Mouse (Mus musculus) T-helper 17 cell (primary cell): ENCODE results near the gene Adamts18.

Experiments used
- in situ Hi-C, 2 experiments: fragments of 300-600 bp; cut with MboI, MseI; formaldehyde crosslinking; loops; 1 replicate in 1 of 2; 2 replicates in 1 of 2; pipeline ENCODE4 v1.15.1; 2025; ENCODE audit warnings: high pct_unique_total_duplicates in 2 of 2

The Adamts18 gene

GRCm38 (mm10) chr8:113848653-113849135 lies at the start of gene Adamts18:
Gene Adamts18 (minus strand): TSS chr8:113848738.
- in situ Hi-C loops, result no loop called here

- in situ Hi-C loops, result no loop called here
Measured at GRCm38 (mm10) chr8:113896446-113896845, 47.9 kb upstream of the Adamts18 start.

- in situ Hi-C loops, result no loop called here
Measured at GRCm38 (mm10) chr8:113891376-113891775, 42.8 kb upstream of the Adamts18 start.

GRCm38 (mm10) chr8:113886509-113886908 lies 38.0 kb upstream of the Adamts18 start:
- in situ Hi-C loops, result no loop called here

- in situ Hi-C loops, result no loop called here
Measured at GRCm38 (mm10) chr8:113885101-113885500, 36.6 kb upstream of the Adamts18 start.

- in situ Hi-C loops, result no loop called here
Measured at GRCm38 (mm10) chr8:113883994-113884393, 35.5 kb upstream of the Adamts18 start.

GRCm38 (mm10) chr8:113882558-113882957 lies 34.0 kb upstream of the Adamts18 start:
- in situ Hi-C loops, result no loop called here

- in situ Hi-C loops, result no loop called here
Measured at GRCm38 (mm10) chr8:113878411-113879006, 30.0 kb upstream of the Adamts18 start.

- in situ Hi-C loops, result no loop called here
Measured at GRCm38 (mm10) chr8:113873446-113874120, 25.0 kb upstream of the Adamts18 start.

GRCm38 (mm10) chr8:113872436-113872835 lies 23.9 kb upstream of the Adamts18 start:
- in situ Hi-C loops, result no loop called here

- in situ Hi-C loops, result no loop called here
Measured at GRCm38 (mm10) chr8:113866530-113866929, 18.0 kb upstream of the Adamts18 start.

- in situ Hi-C loops, result no loop called here
Measured at GRCm38 (mm10) chr8:113865326-113866093, 17.0 kb upstream of the Adamts18 start.

GRCm38 (mm10) chr8:113859890-113860683 lies 11.5 kb upstream of the Adamts18 start:
- in situ Hi-C loops, result no loop called here

- in situ Hi-C loops, result no loop called here
Measured at GRCm38 (mm10) chr8:113858801-113859200, 10.3 kb upstream of the Adamts18 start.

GRCm38 (mm10) chr8:113854622-113855293 lies 6.2 kb upstream of the Adamts18 start:
- in situ Hi-C loops, result no loop called here

- in situ Hi-C loops, result no loop called here
Measured at GRCm38 (mm10) chr8:113853714-113854113, 5.2 kb upstream of the Adamts18 start.

- in situ Hi-C loops, result no loop called here
Measured at GRCm38 (mm10) chr8:113851655-113852054, 3.1 kb upstream of the Adamts18 start.

GRCm38 (mm10) chr8:113848081-113848652 lies 371 bp downstream of the Adamts18 start:
- in situ Hi-C loops, result no loop called here

GRCm38 (mm10) chr8:113847606-113848080 lies 895 bp downstream of the Adamts18 start:
- in situ Hi-C loops, result no loop called here

GRCm38 (mm10) chr8:113846669-113847068 lies 1.9 kb downstream of the Adamts18 start:
- in situ Hi-C loops, result no loop called here
